Mouse (Mus musculus) kidney, embryonic 15.5 days (tissue): ENCODE measurements at regions not wholly inside any gene's neighbourhood (a gene's known extent, or its start where the extent isn't known, plus 50 kb on each side); places are given as distances from the start of the nearest gene placed in this dataset.

ENCODE experiments used
- ATAC-seq: fragments of 200-750 bp; cut with Nextera tagmentation; replicated peaks from 2 replicates; pipeline ENCODE4 v1.8.0; 2017; ENCODE audit warnings: moderate TSS enrichment; ENCODE audit not compliant: low FRiP score
- H3K27ac ChIP-seq: fragments of 300-500 bp; sonication (generic); 2 replicates; pipeline ENCODE4 v1.5.1; 2015; ENCODE audit warnings: mild to moderate bottlenecking, inconsistent platforms
- H3K27me3 ChIP-seq: fragments of 300-500 bp; sonication (generic); 2 replicates; pipeline ENCODE4 v1.6.1; 2015; ENCODE audit warnings: inconsistent platforms
- H3K36me3 ChIP-seq: fragments of 300-500 bp; sonication (generic); 2 replicates; pipeline ENCODE4 v1.6.1; 2015; ENCODE audit warnings: inconsistent platforms
- H3K4me1 ChIP-seq: fragments of 300-500 bp; sonication (generic); 2 replicates; pipeline ENCODE4 v1.6.1; 2015; ENCODE audit warnings: inconsistent platforms
- H3K4me2 ChIP-seq: fragments of 300-500 bp; sonication (generic); 2 replicates; pipeline ENCODE4 v1.6.1; 2015; ENCODE audit warnings: moderate library complexity, mild to moderate bottlenecking, inconsistent platforms
- H3K4me3 ChIP-seq: fragments of 300-500 bp; sonication (generic); replicated peaks from 2 replicates; pipeline ENCODE4 v1.5.1; 2015; ENCODE audit warnings: mild to moderate bottlenecking, inconsistent platforms
- H3K9ac ChIP-seq: fragments of 300-500 bp; sonication (generic); 2 replicates; pipeline ENCODE4 v1.6.1; 2015; ENCODE audit warnings: mild to moderate bottlenecking, inconsistent platforms
- H3K9me3 ChIP-seq: fragments of 300-500 bp; sonication (generic); replicated peaks from 2 replicates; pipeline ENCODE4 v1.6.1; 2016; ENCODE audit warnings: inconsistent platforms
- WGBS: fragments of 180-500 bp; shearing (Covaris S2); methylation state at CpG from one replicate; pipeline ENCODE4 v1.1.7; 2015; ENCODE audit warnings: mixed read lengths; 5-methylcytosine and 5-hydroxymethylcytosine counted together

- no peaks in the 10 kb centered on the region for H3K36me3 ChIP-seq
- H3K9me3 ChIP-seq = no peaks in the 10 kb centered on the region
- WGBS = 32% methylated on average over 10 of the region's 10 CpGs
- H3K9ac ChIP-seq = no peak overlapping the region
- no peaks in the 10 kb centered on the region for H3K27me3 ChIP-seq
- no peak overlapping the region for H3K27ac ChIP-seq
- peak; percentile 87 for ATAC-seq
- H3K4me2 ChIP-seq = no peak overlapping the region
- no peak overlapping the region for H3K4me3 ChIP-seq
- H3K4me1 ChIP-seq = peaks cover 11% of the 10 kb centered on the region; the same call in 1 of the 2 replicates
These were observed 456.1 kb upstream of the Kirrel3 start for GRCm38 (mm10) chr9:34029503-34030169.

GRCm38 (mm10) chr9:34054435-34054834, 431.3 kb upstream of the Kirrel3 start:
- WGBS = 54% methylated on average over 2 of the region's 2 CpGs
- Histone ChIP-seq H3K27me3 (no peaks in the 10 kb centered on the region), H3K9me3 (no peaks in the 10 kb centered on the region), H3K36me3 (no peaks in the 10 kb centered on the region), H3K4me3 (no peak overlapping the region), H3K9ac (no peak overlapping the region), H3K4me2 (0 out of 2 replicates have a peak overlapping the region, but pooled peaks have one; percentile 23), H3K4me1 (peaks cover 4% of the 10 kb centered on the region; the same call in 1 of the 2 replicates), H3K27ac (no peak overlapping the region)
- no peak for ATAC-seq
